In genomic region chr11:99137385-99137784, GRCm38 (mm10) we compare ENCODE assay signal across 28 mouse cellular contexts. TPM values are rescaled to one million over a fixed set of nuclear protein-coding genes. Genes with fewer than 3 reads are reported as not detected.
DNase-seq lines count a peak whose midpoint lies in the region; TF ChIP-seq lines count a peak whose summit lies in the region.
"Had no signal": no experiment of that assay in that cellular context is flagged by ENCODE, and none has a peak within 500 bp of the region (broad histone marks: within the 10 kb centered on the region; RNA-seq: fewer than 3 reads in every experiment).

No protein-coding gene starts in this region.

- peak overlapping the region; percentile 32; the same call in 1 of the 2 replicates for H3K27ac ChIP-seq in limb, embryonic 10.5 days
- H3K27ac ChIP-seq: embryonic facial prominence, embryonic 15.5 days had no signal

- WGBS in limb, embryonic 10.5 days = 86% methylated on average over 4 of the region's 4 CpGs

- no peaks in the 10 kb centered on the region for H3K27me3 ChIP-seq in C2C12 (ENCODE audit: control insufficient read depth, insufficient read depth, insufficient read length)
- H3K27me3 ChIP-seq in limb, embryonic 10.5 days (ENCODE audit: low read depth, poor library complexity, severe bottlenecking) = no peaks in the 10 kb centered on the region
- H3K27me3 ChIP-seq: CH12.LX; embryonic facial prominence, embryonic 13.5 days; embryonic facial prominence, embryonic 15.5 days; forebrain, embryonic 12.5 days had no signal

- no peak for TF ChIP-seq CTCF in C2C12 (IDR thresholded peaks at IDR 0.05; ENCODE audit: control insufficient read depth, insufficient read depth, insufficient read length)

- intact Hi-C loops in gastrocnemius, postnatal 36 days (cut with DNase I) = no loop called here

- no peaks in the 10 kb centered on the region for H3K36me3 ChIP-seq in C2C12 (ENCODE audit: control insufficient read depth, insufficient read depth)
- H3K36me3 ChIP-seq in limb, embryonic 10.5 days = no peaks in the 10 kb centered on the region
- H3K36me3 ChIP-seq: embryonic facial prominence, embryonic 13.5 days; embryonic facial prominence, embryonic 15.5 days; forebrain, embryonic 10.5 days; forebrain, embryonic 12.5 days; G1E had no signal

- H3K79me3 ChIP-seq in C2C12 (ENCODE audit: low read depth) = no peaks in the 10 kb centered on the region

- no peaks in the 10 kb centered on the region for H3K79me2 ChIP-seq in C2C12 (ENCODE audit: control insufficient read depth, insufficient read depth)

- no peaks in the 10 kb centered on the region for H3K9me3 ChIP-seq in limb, embryonic 10.5 days (replicated peaks)
- H3K9me3 ChIP-seq: embryonic facial prominence, embryonic 13.5 days; embryonic facial prominence, embryonic 15.5 days; forebrain, embryonic 10.5 days; forebrain, embryonic 12.5 days; G1E had no signal

- H3K4me1 ChIP-seq in limb, embryonic 10.5 days = peaks cover 73% of the 10 kb centered on the region

- no peak overlapping the region for H3K4me3 ChIP-seq in C2C12 (ENCODE audit: insufficient read depth, poor library complexity, severe bottlenecking)
- no peak overlapping the region for H3K4me3 ChIP-seq in limb, embryonic 10.5 days
- H3K4me3 ChIP-seq: embryonic facial prominence, embryonic 13.5 days; embryonic facial prominence, embryonic 15.5 days; erythroblast, embryonic 14.5 days; forebrain, embryonic 10.5 days; forebrain, embryonic 12.5 days had no signal

- no peak overlapping the region for H3ac ChIP-seq in C2C12 (ENCODE audit: control insufficient read depth, insufficient read length, low read depth)

- peak; percentile 51 for DNase-seq in gastrocnemius, adult 18-20 months (ENCODE audit: low spot score)
- no peak for DNase-seq in gastrocnemius, postnatal 36 days
- no peak for DNase-seq in limb, embryonic 10.5 days (ENCODE audit: low spot score)
- DNase-seq in kidney, postnatal 36 days = no peak
- DNase-seq in urinary bladder, postnatal 25 days (ENCODE audit: low spot score) = no peak
- DNase-seq: adrenal gland, adult 8-10 months; adrenal gland, postnatal 14 days; adrenal gland, postnatal 36 days; B cell, adult 2 months; cerebellum, adult 11-12 months; cerebellum, adult 2 months; cerebellum, adult 9-10 months; cerebellum, postnatal 10 days; cerebellum, postnatal 25 days; embryo, embryonic 11 days had no signal

TF ChIP-seq in C2C12, 6 proteins besides CTCF, POLR2A, EP300 and RAD21:
- TF ChIP-seq USF1 (IDR thresholded peaks at IDR 0.05; ENCODE audit: low read depth) (no peak), MYOD1 (IDR thresholded peaks at IDR 0.05; ENCODE audit: control insufficient read depth, insufficient read length, low read depth) (peak; percentile 64)

RNA-seq across cellular contexts. Expression of gene Ccr7, which starts 17.5 kb away (rescaled TPM):
- not detected for total RNA-seq in gastrocnemius, adult 18-20 months (2021)
- not detected for total RNA-seq in gastrocnemius, postnatal 36 days (2021)
- polyA plus RNA-seq in C2C12 (2012; fragmentation: generic; extraction: Trizol) = 0.02 TPM
- polyA plus RNA-seq in limb, embryonic 10.5 days (2016; fragmentation: Nextera tagmentation; extraction: Ambion mirVana) = 0.82 and 1.3 TPM in 2 replicates
- total RNA-seq: common myeloid progenitor, adult 5-6 weeks had no signal
- polyA plus RNA-seq: erythroblast, embryonic 14.5 days; forebrain, embryonic 12.5 days; forebrain, embryonic 14.5 days; forebrain, embryonic 16.5 days; G1E had no signal

RNA-seq across cellular contexts. Expression of gene Tns4, which starts 48.3 kb away (rescaled TPM):
- under 1 TPM in 1 of 2 experiments, not detected in 1; 0.07 TPM for total RNA-seq in gastrocnemius, adult 18-20 months (2021)
- total RNA-seq in gastrocnemius, postnatal 36 days (2021) = not detected
- 0.18 TPM for polyA plus RNA-seq in C2C12 (2012; fragmentation: generic; extraction: Trizol)
- polyA plus RNA-seq in limb, embryonic 10.5 days (2016; fragmentation: Nextera tagmentation; extraction: Ambion mirVana) = 0.74 and 1.4 TPM in 2 replicates
- polyA plus RNA-seq: activated CD4-positive, CD25-positive, alpha-beta regulatory T cell, adult 4 months; erythroblast, embryonic 14.5 days; forebrain, embryonic 16.5 days; Patski had no signal
